Mouse (Mus musculus): ENCODE results near the gene Aim2. TPM values are rescaled to one million over a fixed set of nuclear protein-coding genes. Genes with fewer than 3 reads are reported as not detected.

Gene Aim2
- polyA plus RNA-seq, 1 experiment from 2014 or later: 2.9 TPM

GRCm38 (mm10) chr1:173398323-173398970 is 47.8 kb downstream of the Aim2 start:
- Histone ChIP-seq H3K4me3 (replicated peaks; ENCODE audit: low read length) (no peak overlapping the region), H3K36me3 (ENCODE audit: control insufficient read depth, insufficient read depth, low read length) (no peaks in the 10 kb centered on the region), H3K27me3 (ENCODE audit: control insufficient read depth, insufficient read depth, low read length) (no peaks in the 10 kb centered on the region), H3K9ac (ENCODE audit: low read length) (no peak overlapping the region), H3K4me1 (ENCODE audit: control insufficient read depth, insufficient read depth, low read length) (no peaks in the 10 kb centered on the region), H3K9me3 (replicated peaks; ENCODE audit: control insufficient read depth, low read length) (no peaks in the 10 kb centered on the region), H3K27ac (ENCODE audit: low read length) (no peak overlapping the region), H3K4me2 (ENCODE audit: low read depth, low read length) (no peak overlapping the region)
- no peak for ATAC-seq (ENCODE audit: insufficient read depth, low FRiP score)
- WGBS: 30% methylated on average over 3 of the region's 3 CpGs

- Histone ChIP-seq H3K36me3 (ENCODE audit: control insufficient read depth, insufficient read depth, low read length) (no peaks in the 10 kb centered on the region), H3K4me2 (ENCODE audit: low read depth, low read length) (no peak overlapping the region), H3K4me3 (replicated peaks; ENCODE audit: low read length) (no peak overlapping the region), H3K4me1 (ENCODE audit: control insufficient read depth, insufficient read depth, low read length) (no peaks in the 10 kb centered on the region), H3K27me3 (ENCODE audit: control insufficient read depth, insufficient read depth, low read length) (no peaks in the 10 kb centered on the region), H3K27ac (ENCODE audit: low read length) (no peak overlapping the region), H3K9me3 (replicated peaks; ENCODE audit: control insufficient read depth, low read length) (no peaks in the 10 kb centered on the region), H3K9ac (ENCODE audit: low read length) (no peak overlapping the region)
- WGBS: 84% methylated on average over 5 of the region's 5 CpGs
- no peak for ATAC-seq (ENCODE audit: insufficient read depth, low FRiP score)
These were observed 54.1 kb downstream of the Aim2 start for GRCm38 (mm10) chr1:173404696-173405309.

DNA sequence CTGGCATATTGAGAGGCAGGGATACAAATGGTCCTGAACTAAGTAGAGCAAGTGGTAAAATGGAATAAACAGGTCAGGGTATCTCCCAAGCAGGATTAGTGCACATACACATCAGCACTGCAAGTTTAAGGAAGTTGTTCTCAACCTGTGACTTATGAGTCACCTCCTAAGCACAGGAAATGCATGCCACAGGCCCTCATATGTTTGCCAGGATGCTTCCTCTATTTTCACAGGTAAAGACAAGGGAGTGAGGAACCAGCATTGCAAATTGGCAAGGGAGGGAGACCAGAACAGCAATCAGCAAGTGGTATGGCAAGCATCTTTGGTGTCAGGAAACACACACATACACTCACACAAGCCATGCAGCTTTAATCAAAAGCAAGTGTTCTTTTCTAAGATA is 58.4 kb downstream of the Aim2 start:
- Histone ChIP-seq H3K36me3 (ENCODE audit: control insufficient read depth, insufficient read depth, low read length) (no peaks in the 10 kb centered on the region), H3K4me2 (ENCODE audit: low read depth, low read length) (no peak overlapping the region), H3K27me3 (ENCODE audit: control insufficient read depth, insufficient read depth, low read length) (no peaks in the 10 kb centered on the region), H3K4me3 (replicated peaks; ENCODE audit: low read length) (no peak overlapping the region), H3K9me3 (replicated peaks; ENCODE audit: control insufficient read depth, low read length) (no peaks in the 10 kb centered on the region), H3K4me1 (ENCODE audit: control insufficient read depth, insufficient read depth, low read length) (no peaks in the 10 kb centered on the region), H3K27ac (ENCODE audit: low read length) (no peak overlapping the region), H3K9ac (ENCODE audit: low read length) (no peak overlapping the region)
- ATAC-seq (ENCODE audit: insufficient read depth, low FRiP score): no peak

DNA sequence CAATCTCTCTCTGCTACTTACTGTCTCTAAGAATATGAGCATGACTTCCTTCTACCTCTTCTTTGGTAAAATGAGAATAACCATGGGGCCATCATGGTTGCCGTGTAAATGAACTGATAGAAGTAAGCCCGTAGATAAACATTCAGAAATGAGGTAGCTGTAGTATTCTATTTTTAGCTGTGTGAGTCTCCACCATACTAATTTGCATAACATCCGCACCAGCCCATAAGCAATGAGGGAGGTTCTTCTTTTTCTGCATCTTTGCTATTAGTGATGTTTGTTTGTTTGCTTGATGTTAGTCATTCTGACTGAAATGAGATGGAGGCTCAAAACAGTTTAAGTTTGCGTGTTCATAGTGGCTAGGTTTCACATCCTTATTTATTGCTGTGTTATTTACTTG is 61.2 kb downstream of the Aim2 start:
- Histone ChIP-seq H3K4me3 (replicated peaks; ENCODE audit: low read length) (no peak overlapping the region), H3K4me2 (ENCODE audit: low read depth, low read length) (no peak overlapping the region), H3K27me3 (ENCODE audit: control insufficient read depth, insufficient read depth, low read length) (no peaks in the 10 kb centered on the region), H3K9me3 (replicated peaks; ENCODE audit: control insufficient read depth, low read length) (no peaks in the 10 kb centered on the region), H3K4me1 (ENCODE audit: control insufficient read depth, insufficient read depth, low read length) (no peaks in the 10 kb centered on the region), H3K27ac (ENCODE audit: low read length) (no peak overlapping the region), H3K9ac (ENCODE audit: low read length) (no peak overlapping the region), H3K36me3 (ENCODE audit: control insufficient read depth, insufficient read depth, low read length) (no peaks in the 10 kb centered on the region)
- WGBS: 77% methylated on average over 4 of the region's 4 CpGs
- no peak for ATAC-seq (ENCODE audit: insufficient read depth, low FRiP score)

DNA sequence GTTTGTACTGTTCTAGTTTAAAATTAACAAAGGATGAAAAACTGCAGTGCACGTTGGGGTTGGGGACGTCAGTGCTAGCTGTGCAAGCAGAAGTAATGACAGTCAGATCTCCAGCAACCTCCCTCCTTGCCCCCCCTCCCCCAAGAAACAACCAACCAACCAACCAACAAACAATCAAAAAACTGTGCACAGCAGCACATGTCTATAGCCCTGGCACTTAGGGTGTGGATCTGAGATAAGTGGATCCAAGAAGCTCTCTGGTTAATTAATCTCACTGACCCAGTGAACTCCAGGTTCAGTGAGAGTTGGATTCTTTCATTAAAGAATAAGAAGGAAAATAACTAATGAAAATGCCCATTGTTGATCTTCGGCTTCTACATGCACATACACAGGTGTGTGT is 64.0 kb downstream of the Aim2 start:
- ATAC-seq (ENCODE audit: insufficient read depth, low FRiP score): no peak
- Histone ChIP-seq H3K4me1 (ENCODE audit: control insufficient read depth, insufficient read depth, low read length) (0 out of 2 replicates have a peak, but pooled peaks cover 3% of the 10 kb centered on the region), H3K4me2 (ENCODE audit: low read depth, low read length) (no peak overlapping the region), H3K9ac (ENCODE audit: low read length) (no peak overlapping the region), H3K27me3 (ENCODE audit: control insufficient read depth, insufficient read depth, low read length) (no peaks in the 10 kb centered on the region), H3K36me3 (ENCODE audit: control insufficient read depth, insufficient read depth, low read length) (no peaks in the 10 kb centered on the region), H3K4me3 (replicated peaks; ENCODE audit: low read length) (no peak overlapping the region), H3K9me3 (replicated peaks; ENCODE audit: control insufficient read depth, low read length) (no peaks in the 10 kb centered on the region), H3K27ac (ENCODE audit: low read length) (no peak overlapping the region)
- WGBS: 72% methylated on average over 3 of the region's 3 CpGs

DNA sequence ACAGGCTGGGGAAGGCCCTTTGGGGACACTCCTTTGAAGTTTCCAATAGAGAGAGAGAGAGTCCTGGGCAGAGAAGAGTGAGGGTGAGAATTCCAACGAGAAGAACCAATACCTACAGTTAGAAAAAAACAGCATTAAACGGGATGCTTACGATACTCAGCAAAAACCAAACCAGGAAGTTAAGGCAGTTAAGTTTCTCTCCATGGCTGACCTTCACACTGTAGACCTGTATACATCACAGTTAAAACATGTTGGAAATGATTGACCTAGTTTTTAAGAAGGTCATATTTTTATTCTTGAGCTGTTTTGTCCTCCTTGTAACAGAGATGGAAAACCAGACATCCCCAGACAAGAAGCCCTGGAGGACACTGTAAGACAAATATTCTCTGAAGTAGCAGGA is 67.8 kb downstream of the Aim2 start:
- no peaks in the 10 kb centered on the region for H3K9me3 ChIP-seq (replicated peaks; ENCODE audit: control insufficient read depth, low read length)
- 0 out of 2 replicates have a peak, but pooled peaks cover 3% of the 10 kb centered on the region for H3K4me1 ChIP-seq (ENCODE audit: control insufficient read depth, insufficient read depth, low read length)
- WGBS: 75% methylated on average over 3 of the region's 3 CpGs
- no peak overlapping the region for H3K9ac ChIP-seq (ENCODE audit: low read length)
- H3K36me3 ChIP-seq (ENCODE audit: control insufficient read depth, insufficient read depth, low read length): no peaks in the 10 kb centered on the region
- no peak for ATAC-seq (ENCODE audit: insufficient read depth, low FRiP score)
- 0 out of 2 replicates have a peak overlapping the region, but pooled peaks have one; percentile 34 for H3K27ac ChIP-seq (ENCODE audit: low read length)
- no peak overlapping the region for H3K4me3 ChIP-seq (replicated peaks; ENCODE audit: low read length)
- H3K27me3 ChIP-seq (ENCODE audit: control insufficient read depth, insufficient read depth, low read length): no peaks in the 10 kb centered on the region
- H3K4me2 ChIP-seq (ENCODE audit: low read depth, low read length): no peak overlapping the region

DNA sequence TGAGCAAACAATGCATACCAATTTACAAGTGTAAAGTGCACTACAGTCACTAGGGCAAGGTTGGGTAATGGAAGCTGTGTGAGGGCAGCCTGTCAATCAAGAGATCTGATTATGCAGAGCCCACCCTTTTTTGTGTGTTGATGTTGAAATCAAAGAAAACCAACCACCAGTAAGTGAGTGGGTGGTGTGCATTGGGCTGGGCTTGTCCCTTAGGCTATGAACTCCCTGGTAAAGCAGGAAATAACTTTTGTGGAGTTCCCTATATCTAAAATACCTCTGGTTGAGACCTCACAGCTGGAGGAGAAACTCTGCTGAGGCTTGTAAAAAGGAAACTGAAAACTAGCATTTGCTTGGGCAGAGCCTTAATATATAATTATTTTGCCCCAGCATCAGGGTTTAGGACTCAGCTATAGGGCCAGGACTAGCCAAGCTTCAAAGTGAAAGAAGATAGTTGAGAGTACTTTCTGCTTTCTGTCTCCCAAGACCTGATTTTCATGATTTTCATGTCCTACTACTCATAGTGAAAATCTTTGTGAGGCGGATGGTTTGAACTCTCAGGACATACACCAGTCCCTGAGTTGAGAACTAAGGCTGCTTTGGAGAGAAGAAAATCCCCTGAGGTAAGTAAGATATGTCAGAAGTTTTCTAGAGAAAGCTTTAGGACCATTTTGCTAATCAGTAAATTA is 68.4 kb downstream of the Aim2 start:
- H3K27ac ChIP-seq (ENCODE audit: low read length): peak overlapping the region; percentile 34; the same call in 1 of the 2 replicates
- no peaks in the 10 kb centered on the region for H3K27me3 ChIP-seq (ENCODE audit: control insufficient read depth, insufficient read depth, low read length)
- H3K4me3 ChIP-seq (replicated peaks; ENCODE audit: low read length): no peak overlapping the region
- H3K4me2 ChIP-seq (ENCODE audit: low read depth, low read length): no peak overlapping the region
- WGBS: 58% methylated on average over 1 of the region's 1 CpGs
- no peaks in the 10 kb centered on the region for H3K9me3 ChIP-seq (replicated peaks; ENCODE audit: control insufficient read depth, low read length)
- 0 out of 2 replicates have a peak, but pooled peaks cover 3% of the 10 kb centered on the region for H3K4me1 ChIP-seq (ENCODE audit: control insufficient read depth, insufficient read depth, low read length)
- H3K36me3 ChIP-seq (ENCODE audit: control insufficient read depth, insufficient read depth, low read length): no peaks in the 10 kb centered on the region
- ATAC-seq (ENCODE audit: insufficient read depth, low FRiP score): peak; percentile 82; the same call in 1 of the 2 replicates
- H3K9ac ChIP-seq (ENCODE audit: low read length): no peak overlapping the region

GRCm38 (mm10) chr1:173420374-173420773 is 69.7 kb downstream of the Aim2 start:
- H3K36me3 ChIP-seq (ENCODE audit: control insufficient read depth, insufficient read depth, low read length): no peaks in the 10 kb centered on the region
- no peak overlapping the region for H3K4me3 ChIP-seq (replicated peaks; ENCODE audit: low read length)
- no peak for ATAC-seq (ENCODE audit: insufficient read depth, low FRiP score)
- no peaks in the 10 kb centered on the region for H3K9me3 ChIP-seq (replicated peaks; ENCODE audit: control insufficient read depth, low read length)
- H3K27ac ChIP-seq (ENCODE audit: low read length): no peak overlapping the region
- 74% methylated on average over 6 of the region's 6 CpGs for WGBS
- no peak overlapping the region for H3K9ac ChIP-seq (ENCODE audit: low read length)
- 0 out of 2 replicates have a peak, but pooled peaks cover 3% of the 10 kb centered on the region for H3K4me1 ChIP-seq (ENCODE audit: control insufficient read depth, insufficient read depth, low read length)
- no peaks in the 10 kb centered on the region for H3K27me3 ChIP-seq (ENCODE audit: control insufficient read depth, insufficient read depth, low read length)
- H3K4me2 ChIP-seq (ENCODE audit: low read depth, low read length): no peak overlapping the region

DNA sequence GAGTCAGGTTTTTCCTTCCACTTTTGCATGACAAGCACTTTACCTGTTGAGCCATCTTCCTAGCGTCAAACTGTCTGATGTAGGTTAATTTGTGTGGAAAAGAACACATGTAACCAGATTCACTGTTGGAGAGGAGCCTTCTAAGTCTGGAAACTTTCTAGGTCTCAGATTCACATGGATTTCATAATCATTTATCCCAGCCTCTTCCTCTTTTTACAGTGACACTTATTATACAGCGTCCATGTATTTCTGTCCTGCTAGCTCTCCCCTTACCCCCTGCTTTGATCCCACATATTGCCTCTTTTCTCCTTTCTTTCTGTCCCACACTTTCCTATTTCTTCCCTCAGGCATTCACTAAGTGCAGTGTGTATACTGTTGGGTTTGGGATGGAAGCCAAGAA is 75.7 kb downstream of the Aim2 start:
- H3K27me3 ChIP-seq (ENCODE audit: control insufficient read depth, insufficient read depth, low read length): no peaks in the 10 kb centered on the region
- no peaks in the 10 kb centered on the region for H3K4me1 ChIP-seq (ENCODE audit: control insufficient read depth, insufficient read depth, low read length)
- no peak overlapping the region for H3K27ac ChIP-seq (ENCODE audit: low read length)
- no peak for ATAC-seq (ENCODE audit: insufficient read depth, low FRiP score)
- no peak overlapping the region for H3K4me2 ChIP-seq (ENCODE audit: low read depth, low read length)
- H3K9ac ChIP-seq (ENCODE audit: low read length): no peak overlapping the region
- 61% methylated on average over 2 of the region's 2 CpGs for WGBS
- H3K9me3 ChIP-seq (replicated peaks; ENCODE audit: control insufficient read depth, low read length): no peaks in the 10 kb centered on the region
- H3K4me3 ChIP-seq (replicated peaks; ENCODE audit: low read length): no peak overlapping the region
- H3K36me3 ChIP-seq (ENCODE audit: control insufficient read depth, insufficient read depth, low read length): no peaks in the 10 kb centered on the region

Measured in stomach, embryonic 16.5 days (tissue).